Mouse (Mus musculus): ENCODE data around the gene Evc.

GRCm38 (mm10) chr5:37251596-37251995 lies 85.1 kb downstream of the Evc start:
- TF ChIP-seq MYOG (IDR thresholded peaks at IDR 0.05; ENCODE audit: control insufficient read depth, extremely low read depth, insufficient read length) = no peak
- no peak for TF ChIP-seq MYOD1 (IDR thresholded peaks at IDR 0.05; ENCODE audit: control insufficient read depth, insufficient read length, low read depth)
- TF ChIP-seq CEBPB (IDR thresholded peaks at IDR 0.05; ENCODE audit: low read depth) = no peak
- no peak for TF ChIP-seq CTCF (IDR thresholded peaks at IDR 0.05; ENCODE audit: control insufficient read depth, insufficient read depth, insufficient read length)
- no peak for TF ChIP-seq USF1 (IDR thresholded peaks at IDR 0.05; ENCODE audit: low read depth)
- no peak for TF ChIP-seq MAX (IDR thresholded peaks at IDR 0.05)
- no peak for TF ChIP-seq FOSL1 (IDR thresholded peaks at IDR 0.05; ENCODE audit: insufficient read depth, low read length, poor library complexity, severe bottlenecking)
